Mouse (Mus musculus) CH12.LX (cell line): ENCODE data around the gene Fam166a. TPM values are rescaled to one million over a fixed set of nuclear protein-coding genes. Genes with fewer than 3 reads are reported as not detected.

ENCODE experiments used
- DNase-seq: peaks from one replicate; pipeline ENCODE4 v3.0.0-alpha.2; 2013; ENCODE audit errors: extremely low read depth
- H3K27ac ChIP-seq: 2 replicates; pipeline ENCODE4 v1.5.1; 2012; ENCODE audit warnings: low read depth, mild to moderate bottlenecking, control low read depth, moderate library complexity; ENCODE audit not compliant: insufficient read depth
- H3K27me3 ChIP-seq: replicated peaks from 2 replicates; pipeline ENCODE3; 2012; ENCODE audit warnings: inconsistent platforms
- H3K36me3 ChIP-seq, 2 experiments: replicated peaks in 1 of 2; 2 replicates each; pipeline versions ENCODE3 to v1.6.1; 2012; ENCODE audit warnings: inconsistent platforms in 1 of 2, low read length in 1 of 2, mild to moderate bottlenecking in 1 of 2, mixed read lengths in 1 of 2, moderate library complexity in 1 of 2; ENCODE audit not compliant: control insufficient read depth in 1 of 2, insufficient read depth in 1 of 2
- H3K4me1 ChIP-seq, 2 experiments: 2 replicates each; pipeline ENCODE4 v1.6.1; 2012; ENCODE audit warnings: inconsistent platforms in 1 of 2, moderate library complexity in 1 of 2; ENCODE audit not compliant: insufficient read depth in 2 of 2, control insufficient read depth in 1 of 2
- H3K4me2 ChIP-seq: 2 replicates; pipeline ENCODE4 v1.6.1; 2012; ENCODE audit warnings: low read depth, mild to moderate bottlenecking, control low read depth; ENCODE audit not compliant: poor library complexity, insufficient read depth, severe bottlenecking
- H3K4me3 ChIP-seq, 3 experiments: fragments of 150-350 bp in 1 of 3; sonication (generic) in 1 of 3; replicated peaks in 1 of 3; 2 replicates each; pipeline versions ENCODE3 to v1.5.1; 2011 to 2012; ENCODE audit warnings: low read depth in 2 of 3, low read length in 2 of 3, mild to moderate bottlenecking in 2 of 3, moderate library complexity in 2 of 3, control low read depth in 1 of 3, improper control_type of control experiment in 1 of 3, inconsistent platforms in 1 of 3, mixed read lengths in 1 of 3; ENCODE audit not compliant: poor library complexity in 1 of 3
- H3K79me2 ChIP-seq: replicated peaks from 2 replicates; pipeline ENCODE4 v1.6.1; 2012; ENCODE audit warnings: mild to moderate bottlenecking, moderate library complexity; ENCODE audit not compliant: control insufficient read depth, poor library complexity, insufficient read depth, severe bottlenecking; ENCODE audit errors: extremely low read depth
- H3K9ac ChIP-seq: 2 replicates; pipeline ENCODE4 v1.6.1; 2012; ENCODE audit warnings: low read depth, mild to moderate bottlenecking, control low read depth, moderate library complexity; ENCODE audit not compliant: insufficient read depth
- H3K9me3 ChIP-seq: replicated peaks from 2 replicates; pipeline ENCODE3; 2012; ENCODE audit warnings: low read length, inconsistent platforms, mixed read lengths
- CHD1 ChIP-seq: IDR thresholded peaks from 2 replicates; pipeline ENCODE4 v1.6.1; 2012; ENCODE audit warnings: low read depth, low read length, improper control_type of control experiment, inconsistent platforms
- CHD2 ChIP-seq: IDR thresholded peaks from 2 replicates; pipeline ENCODE4 v1.6.1; 2011; ENCODE audit warnings: low read length, improper control_type of control experiment
- CTCF ChIP-seq, 2 experiments: IDR thresholded peaks in 1 of 2; conservative IDR thresholded peaks in 1 of 2; 2 replicates each; pipeline ENCODE4 v1.5.1; 2011 to 2012; ENCODE audit warnings: low read depth in 2 of 2, low read length in 2 of 2, improper control_type of control experiment in 1 of 2, inconsistent platforms in 1 of 2, mild to moderate bottlenecking in 1 of 2, moderate library complexity in 1 of 2
- ELF1 ChIP-seq: IDR thresholded peaks from 2 replicates; pipeline ENCODE4 v1.6.1; 2014; ENCODE audit warnings: low read depth, mild to moderate bottlenecking, inconsistent platforms, low read length, improper control_type of control experiment
- EP300 ChIP-seq: IDR thresholded peaks from 2 replicates; pipeline ENCODE4 v1.6.1; 2011; ENCODE audit warnings: low read length, improper control_type of control experiment
- ETS1 ChIP-seq: conservative IDR thresholded peaks from 2 replicates; pipeline ENCODE4 v1.6.1; 2012; ENCODE audit warnings: low read depth, mild to moderate bottlenecking, inconsistent platforms, low read length, improper control_type of control experiment, moderate library complexity
- GABPA ChIP-seq: IDR thresholded peaks from 2 replicates; pipeline ENCODE4 v1.6.1; 2012; ENCODE audit warnings: low read depth, low read length, improper control_type of control experiment, inconsistent platforms; ENCODE audit not compliant: insufficient replicate concordance
- IRF4 ChIP-seq: IDR thresholded peaks from 2 replicates; pipeline ENCODE4 v1.6.1; 2014; ENCODE audit warnings: low read depth, mild to moderate bottlenecking, inconsistent platforms, low read length, improper control_type of control experiment
- JUND ChIP-seq: conservative IDR thresholded peaks from 2 replicates; pipeline ENCODE4 v1.6.1; 2011; ENCODE audit warnings: low read depth, low read length, improper control_type of control experiment
- KAT2A ChIP-seq: IDR thresholded peaks from 2 replicates; pipeline ENCODE4 v1.6.1; 2012; ENCODE audit warnings: low read length, improper control_type of control experiment, inconsistent platforms; ENCODE audit not compliant: insufficient replicate concordance
- MAZ ChIP-seq: IDR thresholded peaks from 2 replicates; pipeline ENCODE4 v1.6.1; 2012; ENCODE audit warnings: low read depth, mild to moderate bottlenecking, inconsistent platforms, low read length, improper control_type of control experiment, moderate library complexity
- MXI1 ChIP-seq: IDR thresholded peaks from 2 replicates; pipeline ENCODE4 v1.6.1; 2011; ENCODE audit warnings: mild to moderate bottlenecking, low read depth, low read length, improper control_type of control experiment
- MYC ChIP-seq: IDR thresholded peaks from 2 replicates; pipeline ENCODE4 v1.6.1; 2011; ENCODE audit warnings: low read depth, mild to moderate bottlenecking, improper control_type of control experiment, low read length
- NRF1 ChIP-seq: IDR thresholded peaks from 2 replicates; pipeline ENCODE4 v1.6.1; 2014; ENCODE audit warnings: low read depth, mild to moderate bottlenecking, inconsistent platforms, low read length, improper control_type of control experiment, moderate library complexity
- POLR2A ChIP-seq: IDR thresholded peaks from 2 replicates; pipeline ENCODE4 v1.6.1; 2011; ENCODE audit warnings: low read depth, mild to moderate bottlenecking, improper control_type of control experiment, low read length
- RAD21 ChIP-seq: IDR thresholded peaks from 2 replicates; pipeline ENCODE4 v1.6.1; 2011; ENCODE audit warnings: low read depth, mild to moderate bottlenecking, low read length, improper control_type of control experiment, moderate library complexity
- RCOR1 ChIP-seq: conservative IDR thresholded peaks from 2 replicates; pipeline ENCODE4 v1.6.1; 2012; ENCODE audit warnings: low read depth, mild to moderate bottlenecking, inconsistent platforms, low read length, improper control_type of control experiment
- SMC3 ChIP-seq: IDR thresholded peaks from 2 replicates; pipeline ENCODE4 v1.6.1; 2011; ENCODE audit warnings: low read depth, low read length, improper control_type of control experiment
- TCF12 ChIP-seq: IDR thresholded peaks from 2 replicates; pipeline ENCODE4 v1.6.1; 2014; ENCODE audit warnings: low read depth, mild to moderate bottlenecking, inconsistent platforms, low read length, improper control_type of control experiment
- UBTF ChIP-seq: IDR thresholded peaks from 2 replicates; pipeline ENCODE4 v1.6.1; 2012; ENCODE audit warnings: low read depth, mild to moderate bottlenecking, inconsistent platforms, low read length, improper control_type of control experiment, moderate library complexity
- dilution Hi-C: fragments of 300-500 bp; cut with MboI; formaldehyde crosslinking; loops from 2 replicates; pipeline ENCODE4 v1.14.3; 2020; ENCODE audit warnings: low sequenced_read_pairs; ENCODE audit not compliant: extremely low pct_unique_long_range_greater_than_20kb, extremely low pct_ligation_motif_present
- in situ Hi-C: fragments of 300-500 bp; cut with MboI; formaldehyde crosslinking; loops from 3 replicates; pipeline ENCODE4 v1.14.3; 2019; ENCODE audit warnings: low sequenced_read_pairs, low pct_ligation_motif_present, low pct_unique_long_range_greater_than_20kb, mixed read lengths
- polyA plus RNA-seq: library from polyadenylated mRNA; unstranded; fragments of >175 nt; gene quantifications from 2 replicates; pipeline ENCODE4 v1.2.1, GENCODE M21; 2012; ENCODE audit warnings: low read depth; ENCODE audit not compliant: insufficient read length
- total RNA-seq, 2 experiments: library from RNA; depleted of rRNA; stranded (reverse); fragments of 300-350 nt in 1 of 2; fragments of >200 nt in 1 of 2; gene quantifications; 2 replicates each; pipeline ENCODE4 v1.2.3; 2012 to 2014

Gene Fam166a
- total and polyA plus RNA-seq, 3 experiments, result 0.38 to 23.4 TPM; not detected in 1

DNA sequence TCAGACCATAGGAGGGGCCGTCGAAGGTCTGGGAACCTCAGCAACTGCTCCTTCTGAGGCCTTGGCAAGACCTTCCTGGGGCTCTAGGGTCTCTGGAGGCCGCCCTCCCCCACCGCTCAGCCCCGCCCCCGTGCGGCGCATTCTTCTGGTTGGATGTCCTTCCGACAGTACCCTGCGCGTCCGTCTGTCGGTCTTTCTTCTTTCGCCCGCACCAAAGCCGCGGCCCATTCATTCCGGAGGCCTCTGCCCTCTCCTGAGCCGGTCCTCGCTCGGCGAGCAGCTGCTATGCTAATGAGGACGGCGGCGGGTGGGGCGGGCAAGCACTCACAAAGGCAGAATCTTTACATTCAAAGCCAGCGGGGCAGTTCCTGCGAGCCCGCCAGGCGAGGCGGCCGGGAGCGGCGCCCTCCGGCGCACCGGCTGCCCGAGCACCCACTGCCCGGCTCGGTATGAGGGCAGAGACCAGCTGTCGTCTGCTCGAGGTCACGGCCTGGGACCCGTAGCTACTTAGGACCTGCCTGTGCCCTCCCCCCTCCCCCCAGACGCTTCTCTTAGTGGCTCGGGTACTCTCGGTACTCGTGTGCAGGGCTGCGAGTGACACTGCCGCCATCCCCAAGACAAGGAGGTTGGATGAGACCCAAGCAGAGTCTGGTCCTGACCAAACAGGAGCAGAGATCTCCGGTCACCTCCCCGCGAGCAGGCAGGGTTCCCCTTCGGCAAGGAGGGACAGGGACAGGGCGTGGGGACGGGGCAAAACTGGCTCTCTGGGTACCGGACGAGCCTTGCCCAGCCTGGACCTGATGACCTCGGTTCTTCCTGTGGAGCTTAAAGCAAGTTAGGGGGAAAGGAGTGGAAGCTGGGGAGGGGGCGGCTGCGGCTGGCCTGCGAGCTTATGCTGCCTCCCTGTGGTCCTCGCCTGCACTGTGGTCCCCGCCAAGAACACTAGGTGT lies 32.6 kb upstream of the Fam166a start:
- H3K36me3 ChIP-seq, result no peaks in the 10 kb centered on the region
- H3K4me2 ChIP-seq, result peak overlapping the region; percentile 58
- peak overlapping the region in 2 of 3 experiments; percentile 44 to 52 for H3K4me3 ChIP-seq
- peaks cover 47% of the 10 kb centered on the region for H3K27me3 ChIP-seq
- H3K4me1 ChIP-seq, result peaks cover 12 to 35% of the 10 kb centered on the region in 2 experiments
- H3K79me2 ChIP-seq, result no peaks in the 10 kb centered on the region
- no peak for TF ChIP-seq MYC
- TF ChIP-seq ELF1, result 0 out of 2 replicates have a peak, but pooled peaks have one; percentile 13
- TF ChIP-seq NRF1, result no peak
- 0 out of 2 replicates have a peak, but pooled peaks have one; percentile 24 for TF ChIP-seq CHD2
- TF ChIP-seq UBTF, result peak; percentile 70; the same call in 1 of the 2 replicates
- no peak for TF ChIP-seq JUND
- peak; percentile 57; the same call in 1 of the 2 replicates for TF ChIP-seq TCF12
- peak; percentile 60 for TF ChIP-seq RAD21
- no peak for TF ChIP-seq KAT2A
- TF ChIP-seq EP300, result no peak
- TF ChIP-seq MXI1, result peak; percentile 51; the same call in 1 of the 2 replicates
- TF ChIP-seq ETS1, result 0 out of 2 replicates have a peak, but pooled peaks have one; percentile 3
- peak; percentile 57 for TF ChIP-seq SMC3
- no peak for TF ChIP-seq GABPA
- TF ChIP-seq MAZ, result peak; percentile 61
- 0 out of 2 replicates have a peak, but pooled peaks have one; percentile 7 for TF ChIP-seq CHD1
- TF ChIP-seq CTCF (conservative IDR thresholded peaks at IDR 0.05 in 1 of 2, IDR thresholded peaks at IDR 0.05 in 1 of 2; ENCODE audit: low read depth in 2 of 2, low read length in 2 of 2), result peak in 1 of 2 experiments; percentile 66; a peak in 2 of 4 replicates
- TF ChIP-seq IRF4, result 0 out of 2 replicates have a peak, but pooled peaks have one; percentile 16
- peak; percentile 54; the same call in 1 of the 2 replicates for TF ChIP-seq POLR2A
- no peak for TF ChIP-seq RCOR1
- 0 out of 2 replicates have a peak overlapping the region, but pooled peaks have one; percentile 2 for H3K27ac ChIP-seq
- dilution Hi-C loops (no loop called here), in situ Hi-C loops (no loop called here)
- DNase-seq, result peak; percentile 27
- peak overlapping the region; percentile 25; the same call in 1 of the 2 replicates for H3K9ac ChIP-seq
- peaks cover 9% of the 10 kb centered on the region for H3K9me3 ChIP-seq

DNA sequence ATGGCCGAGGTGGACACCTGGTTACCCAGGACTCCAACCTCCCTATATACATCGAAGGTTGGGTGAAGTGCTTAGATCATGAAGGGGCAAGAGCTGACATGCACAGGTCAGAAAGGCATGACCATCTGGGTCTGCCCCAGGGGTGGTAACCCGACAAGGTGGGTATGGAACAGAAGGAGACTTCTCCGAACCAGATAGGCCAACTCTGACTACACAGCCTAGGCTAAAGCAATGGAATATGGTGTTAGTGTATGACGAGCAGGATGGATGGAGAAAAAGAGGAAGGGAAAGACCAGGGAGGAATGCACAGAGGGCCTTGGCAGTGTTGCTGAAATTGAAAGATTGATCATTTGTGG lies 32.0 kb upstream of the Fam166a start:
- Histone ChIP-seq H3K79me2 (no peaks in the 10 kb centered on the region), H3K27ac (no peak overlapping the region), H3K9ac (no peak overlapping the region), H3K4me1 (peaks cover 12 to 31% of the 10 kb centered on the region in 2 experiments), H3K36me3 (peaks cover 0 to under 1% of the 10 kb centered on the region in 2 experiments), H3K4me2 (peak overlapping the region; percentile 58), H3K4me3 (peak overlapping the region in 1 of 3 experiments; percentile 52), H3K9me3 (peaks cover 2% of the 10 kb centered on the region), H3K27me3 (peaks cover 41% of the 10 kb centered on the region)
- TF ChIP-seq CHD1, result 0 out of 2 replicates have a peak, but pooled peaks have one; percentile 25
- TF ChIP-seq MAZ, result no peak
- in situ Hi-C loops (no loop called here), dilution Hi-C loops (no loop called here)
- no peak for DNase-seq
